Mouse (Mus musculus) cerebellum, adult 2 months (tissue): Measurements from ENCODE around the gene Idh1. TPM values are rescaled to one million over a fixed set of nuclear protein-coding genes. Genes with fewer than 3 reads are reported as not detected.

Source experiments
- DNase-seq, 2 experiments: peaks; one replicate each; pipeline ENCODE4 v3.0.0; 2021
- H3K27ac ChIP-seq: fragments of 200-500 bp; 2 replicates; pipeline ENCODE4 v1.5.1; 2012; ENCODE audit warnings: low read length, control low read depth, inconsistent platforms; ENCODE audit not compliant: insufficient read depth
- H3K27me3 ChIP-seq: fragments of 200-500 bp; 2 replicates; pipeline ENCODE4 v1.6.1; 2012; ENCODE audit warnings: inconsistent platforms, mild to moderate bottlenecking, low read length, moderate library complexity; ENCODE audit not compliant: control insufficient read depth, insufficient read depth
- H3K4me1 ChIP-seq: fragments of 200-500 bp; 2 replicates; pipeline ENCODE4 v1.6.1; 2011; ENCODE audit warnings: low read length; ENCODE audit not compliant: control insufficient read depth, insufficient read depth
- H3K4me3 ChIP-seq: fragments of 200-500 bp; replicated peaks from 2 replicates; pipeline ENCODE3; 2011; ENCODE audit warnings: mild to moderate bottlenecking, low read depth, low read length, control low read depth; ENCODE audit not compliant: insufficient read depth
- CTCF ChIP-seq: fragments of 200-500 bp; IDR thresholded peaks from 2 replicates; pipeline ENCODE4 v1.5.1; 2011; ENCODE audit warnings: low read depth, mild to moderate bottlenecking, control low read depth, low read length, moderate library complexity, borderline replicate concordance; ENCODE audit not compliant: insufficient read depth
- POLR2A ChIP-seq: fragments of 200-500 bp; IDR thresholded peaks from 2 replicates; pipeline ENCODE4 v1.6.1; 2011; ENCODE audit warnings: low read length, control low read depth, borderline replicate concordance; ENCODE audit not compliant: insufficient read depth
- WGBS: fragments of 180-500 bp; shearing (Covaris S2); methylation state at CpG from one replicate; pipeline ENCODE4 v1.1.7; 2018; 5-methylcytosine and 5-hydroxymethylcytosine counted together
- polyA plus RNA-seq: library from polyadenylated mRNA; depleted of rRNA; stranded (reverse); fragments of >200 nt; gene quantifications from 2 replicates; pipeline ENCODE4 v1.2.3, GENCODE M21; 2012

Idh1 gene
- polyA plus RNA-seq, 1 experiment, result 35.3 TPM

DNA sequence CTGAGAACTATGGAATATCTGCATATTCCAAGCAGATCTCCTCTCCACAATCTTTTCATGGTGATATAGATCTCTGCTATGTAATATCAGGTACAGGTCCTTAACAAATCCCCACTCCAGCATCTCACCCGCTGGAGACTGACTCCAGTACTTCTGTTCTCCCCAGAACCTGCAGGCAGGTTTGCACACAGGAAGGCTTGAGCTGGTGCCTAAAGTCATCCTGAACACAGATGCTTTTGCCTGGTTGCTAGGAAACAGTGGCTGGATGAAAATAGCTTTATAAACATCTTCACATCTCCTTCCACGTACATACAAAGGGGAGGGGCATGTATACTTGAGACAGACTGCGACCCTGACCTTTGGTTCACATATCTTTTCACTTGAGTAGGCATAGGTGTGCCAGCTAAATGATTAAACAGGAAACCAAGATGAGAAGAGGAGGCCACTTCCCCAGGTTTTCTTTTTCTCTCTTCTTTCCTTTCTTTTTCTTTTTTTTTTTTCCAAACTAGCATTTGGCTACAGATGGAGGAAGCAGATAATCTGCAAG lies 56.6 kb downstream of the Idh1 start:
- Histone ChIP-seq H3K4me3 (no peak overlapping the region), H3K4me1 (no peaks in the 10 kb centered on the region), H3K27ac (no peak overlapping the region), H3K27me3 (no peaks in the 10 kb centered on the region)
- 67% methylated on average over 3 of the region's 3 CpGs for WGBS
- DNase-seq, result no peak
- TF ChIP-seq POLR2A (no peak), CTCF (no peak)

DNA sequence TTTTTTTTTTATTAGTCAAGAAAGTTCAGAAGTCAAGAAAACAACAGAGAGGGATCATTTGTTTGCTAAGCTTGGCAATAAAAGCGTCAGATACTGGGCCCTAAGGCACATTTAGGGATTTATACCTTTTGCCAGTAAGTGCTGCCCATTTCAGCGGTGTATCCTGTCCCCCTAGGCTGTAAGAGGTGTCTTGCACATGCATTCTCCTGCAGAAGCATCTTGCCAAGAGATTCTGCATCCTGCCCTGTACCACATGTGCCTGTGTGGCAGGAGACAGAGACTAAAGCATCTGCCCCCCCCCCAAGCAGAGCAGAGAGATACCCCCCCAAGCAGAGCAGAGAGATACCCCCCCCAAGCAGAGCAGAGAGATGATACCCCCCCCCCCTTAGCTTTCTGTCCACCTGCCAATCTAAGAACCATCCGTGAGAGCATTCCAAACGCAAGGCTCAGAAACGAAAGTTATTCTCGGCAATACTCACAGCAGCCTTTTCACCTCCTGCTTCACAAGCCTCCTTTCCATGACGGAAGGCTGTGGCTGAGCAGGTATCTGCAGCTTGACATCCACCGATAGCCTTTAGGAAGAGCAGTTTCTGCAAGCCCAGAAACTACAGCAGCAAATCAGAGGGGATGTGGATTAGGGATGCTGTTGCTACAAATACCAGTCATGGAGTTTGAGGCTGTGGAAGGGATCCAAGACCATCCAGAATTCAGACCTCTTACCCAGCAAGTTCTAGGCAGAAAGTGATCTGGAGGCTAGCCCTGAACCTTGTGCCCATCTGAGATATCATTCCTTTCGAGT lies 63.5 kb downstream of the Idh1 start, which contains the start of gene D630023F18Rik:
D630023F18Rik (minus strand) TSS at position 641 of the 799 bp plus-strand sequence.
- Histone ChIP-seq H3K27me3 (no peaks in the 10 kb centered on the region), H3K27ac (no peak within 1 kb of the TSS), H3K4me3 (peak within 1 kb of the TSS; percentile 77), H3K4me1 (no peaks in the 10 kb centered on the region)
- 11% methylated on average over 9 of the region's 9 CpGs for WGBS
- DNase-seq, result peak in 1 of 2 experiments; percentile 7
- TF ChIP-seq CTCF (no peak), POLR2A (no peak)

- DNase-seq, result no peak
- TF ChIP-seq POLR2A (no peak), CTCF (no peak)
- Histone ChIP-seq H3K27me3 (no peaks in the 10 kb centered on the region), H3K4me3 (no peak within 1 kb of the TSS), H3K27ac (no peak within 1 kb of the TSS), H3K4me1 (no peaks in the 10 kb centered on the region)
- 81% methylated on average over 1 of the region's 1 CpGs for whole genome bisulfite sequencing
These were observed 66.9 kb downstream of the Idh1 start, which contains the start of gene Gm28845 for GRCm38 (mm10) chr1:65119438-65119837. TSS of gene Gm28845 (minus strand) at chr1:65119558.

- DNase-seq, result no peak
- H3K27me3 ChIP-seq, result no peaks in the 10 kb centered on the region
- no peak overlapping the region for H3K27ac ChIP-seq
- H3K4me1 ChIP-seq, result no peaks in the 10 kb centered on the region
- no peak overlapping the region for H3K4me3 ChIP-seq
- TF ChIP-seq POLR2A (no peak), CTCF (no peak)
- WGBS, result 80% methylated on average over 8 of the region's 8 CpGs
These were observed 68.0 kb downstream of the Idh1 start for GRCm38 (mm10) chr1:65118150-65118913.

DNA sequence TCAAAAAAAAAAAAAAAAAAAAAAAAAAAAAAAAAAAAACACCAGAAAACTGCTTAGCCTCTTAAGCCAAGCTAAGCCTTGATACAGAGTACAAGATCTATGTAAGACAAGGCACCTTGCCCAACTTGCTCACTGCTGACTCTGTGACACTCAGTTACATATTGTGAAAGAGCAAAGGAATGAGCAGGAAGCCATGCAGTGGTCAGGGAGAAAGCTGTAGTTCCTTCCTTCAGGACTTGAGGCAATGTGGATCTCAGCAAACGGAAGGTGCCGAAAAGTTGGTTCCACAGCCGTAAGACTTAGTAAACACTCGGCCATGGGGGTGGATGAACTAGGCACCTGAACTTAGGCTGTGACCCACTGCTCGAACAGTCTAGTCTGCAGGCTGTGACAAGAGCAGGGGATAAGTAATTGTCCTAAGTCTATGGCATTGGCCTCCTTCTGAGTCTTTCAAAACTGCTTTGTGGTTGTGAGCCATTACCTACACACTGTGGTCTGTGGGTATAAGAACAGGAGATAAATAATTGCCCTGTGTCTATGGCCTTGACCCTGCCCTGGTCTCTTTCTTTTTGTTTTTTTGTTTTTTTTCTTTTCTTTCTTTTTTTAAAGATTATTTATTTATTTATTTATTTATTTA lies 72.6 kb downstream of the Idh1 start:
- Histone ChIP-seq H3K27me3 (no peaks in the 10 kb centered on the region), H3K27ac (no peak overlapping the region), H3K4me1 (no peaks in the 10 kb centered on the region), H3K4me3 (no peak overlapping the region)
- TF ChIP-seq POLR2A (no peak), CTCF (no peak)
- DNase-seq, result no peak
- 96% methylated on average over 5 of the region's 5 CpGs for WGBS

DNA sequence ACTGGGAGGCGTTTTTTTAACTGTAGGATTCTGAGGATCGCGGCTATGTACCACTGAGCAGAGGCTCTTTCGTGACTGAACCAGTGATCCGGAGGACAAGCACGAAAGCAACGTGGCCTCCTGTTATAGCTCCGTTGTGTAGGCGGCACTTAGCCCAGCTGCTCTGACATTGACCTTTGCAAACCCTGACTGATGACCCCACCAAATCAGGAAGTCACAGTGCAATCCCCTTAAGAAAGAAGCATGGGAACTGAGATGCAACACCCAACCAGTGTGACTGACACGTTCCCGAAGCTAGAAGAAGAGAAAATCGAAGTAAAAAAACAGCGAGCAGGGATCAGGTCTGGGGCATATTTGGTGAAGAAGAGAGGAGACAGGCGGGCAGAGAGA lies 73.5 kb downstream of the Idh1 start:
- no peaks in the 10 kb centered on the region for H3K4me1 ChIP-seq
- H3K27ac ChIP-seq, result no peak overlapping the region
- no peak overlapping the region for H3K4me3 ChIP-seq
- DNase-seq, result no peak
- H3K27me3 ChIP-seq, result no peaks in the 10 kb centered on the region
- TF ChIP-seq CTCF (no peak), POLR2A (no peak)
- 43% methylated on average over 14 of the region's 14 CpGs for WGBS

DNA sequence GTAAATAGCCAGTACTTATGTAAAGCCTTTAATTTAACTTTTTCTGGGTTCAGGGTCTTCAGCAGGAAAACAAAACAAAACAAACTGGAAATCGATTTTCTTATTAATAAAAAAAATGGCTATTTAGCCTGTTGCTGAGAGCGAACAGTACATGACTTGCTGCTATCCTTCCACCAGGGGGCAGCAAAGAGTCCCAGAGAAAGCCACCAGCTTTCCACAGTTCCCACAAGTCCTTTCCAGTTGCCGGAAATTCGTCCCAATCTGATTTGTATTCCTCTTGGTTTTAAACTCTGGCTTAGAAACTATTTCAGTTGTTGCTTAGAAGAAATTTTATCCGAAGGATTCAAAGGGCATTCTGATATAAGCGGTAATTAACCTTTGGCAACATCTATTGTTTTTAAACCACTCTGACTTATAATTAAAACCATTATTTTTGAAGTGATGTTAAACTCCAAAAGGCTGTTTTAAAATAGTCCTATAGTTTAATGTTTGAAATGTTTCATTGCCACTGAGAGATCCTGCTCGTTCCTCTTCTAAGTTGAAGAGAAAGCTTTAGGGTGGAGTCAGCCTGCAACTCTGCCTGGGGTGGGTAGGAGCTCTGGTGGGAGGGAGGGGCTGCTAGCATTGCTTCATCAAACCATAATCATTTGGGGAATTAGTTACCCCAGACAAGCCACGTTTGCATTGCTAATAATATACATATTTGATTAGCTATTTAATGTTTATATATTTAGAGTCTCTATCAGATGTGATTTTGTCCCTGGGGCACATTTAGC lies 74.1 kb downstream of the Idh1 start:
- DNase-seq, result peak; percentile 56 to 66
- no peak overlapping the region for H3K4me3 ChIP-seq
- H3K4me1 ChIP-seq, result no peaks in the 10 kb centered on the region
- peak; percentile 79 for TF ChIP-seq CTCF
- no peak for TF ChIP-seq POLR2A
- no peaks in the 10 kb centered on the region for H3K27me3 ChIP-seq
- 9% methylated on average over 8 of the region's 8 CpGs for WGBS
- H3K27ac ChIP-seq, result no peak overlapping the region
